Mouse (Mus musculus) adrenal gland, postnatal 25 days (tissue): ENCODE measurements around the gene Nrm. TPM values are rescaled to one million over a fixed set of nuclear protein-coding genes. Genes with fewer than 3 reads are reported as not detected.
"Not testable (repeated sequence)": the region's sequence is repeated elsewhere in the genome, so short reads cannot be mapped to it uniquely, and the experiment has no call there.

Source experiments
- DNase-seq: peaks from one replicate; pipeline ENCODE4 v3.0.0; 2021; ENCODE audit warnings: mixed read lengths
- total RNA-seq: library from RNA; stranded (reverse); gene quantifications from 2 replicates; pipeline ENCODE4 v1.2.3, GENCODE M21; 2021

The Nrm gene
- total RNA-seq, 1 experiment from 2014 or later = 9.8 TPM

DNA sequence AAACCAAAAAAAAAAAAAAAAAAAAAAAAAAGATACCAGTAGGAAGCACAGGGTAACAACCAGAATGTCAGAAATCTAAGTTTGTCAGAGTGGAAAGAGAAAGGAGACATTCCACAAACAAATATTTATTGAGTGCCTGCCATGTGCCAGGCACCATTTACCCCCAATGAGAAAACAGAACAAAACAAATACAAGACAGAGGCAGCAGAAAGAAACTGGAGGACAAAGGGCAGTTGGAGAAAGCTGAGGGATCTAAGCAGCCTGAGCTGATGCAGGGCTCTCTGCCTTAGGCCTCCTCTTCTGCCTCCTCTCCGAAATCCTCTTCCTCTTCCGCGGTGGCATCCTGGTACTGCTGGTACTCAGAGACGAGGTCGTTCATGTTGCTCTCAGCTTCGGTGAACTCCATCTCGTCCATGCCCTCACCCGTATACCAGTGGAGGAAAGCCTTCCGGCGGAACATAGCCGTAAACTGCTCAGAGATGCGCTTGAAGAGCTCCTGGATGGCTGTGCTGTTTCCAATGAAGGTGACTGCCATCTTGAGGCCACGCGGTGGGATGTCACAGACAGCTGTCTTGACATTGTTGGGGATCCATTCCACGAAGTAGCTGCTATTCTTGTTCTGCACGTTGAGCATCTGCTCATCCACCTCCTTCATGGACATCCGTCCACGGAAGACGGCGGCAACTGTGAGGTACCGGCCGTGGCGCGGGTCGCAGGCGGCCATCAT lies 26.3 kb upstream of the Nrm start:
- DNase-seq = no peak

GRCm38 (mm10) chr17:35835424-35836140 lies 25.5 kb upstream of the Nrm start:
- no peak for DNase-seq

GRCm38 (mm10) chr17:35836178-35836965 lies 24.7 kb upstream of the Nrm start:
- peak; percentile 71 for DNase-seq

- DNase-seq = peak; percentile 87
Measured at GRCm38 (mm10) chr17:35836991-35837422, 24.1 kb upstream of the Nrm start.

DNA sequence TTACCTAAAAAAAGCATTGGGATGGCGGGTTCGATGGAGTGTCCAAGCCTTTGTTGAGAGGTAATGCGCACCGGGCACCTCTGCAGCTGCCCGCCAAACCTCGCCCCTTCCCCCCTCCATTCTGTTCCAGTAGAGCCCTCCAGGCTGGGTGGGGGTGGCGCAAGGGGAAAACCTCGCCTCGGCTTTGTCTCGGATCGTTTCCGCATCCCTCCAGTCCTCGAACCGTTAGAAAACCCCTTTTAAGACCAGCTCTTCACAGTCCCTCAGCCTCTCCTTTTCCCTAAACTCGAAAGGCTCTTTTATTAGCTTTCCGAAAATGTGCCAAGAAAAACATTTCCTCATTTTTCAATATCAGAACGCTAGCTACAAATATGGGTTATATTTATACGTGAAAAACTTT lies 23.6 kb upstream of the Nrm start:
- DNase-seq = peak; percentile 59

- peak; percentile 96 for DNase-seq
Measured at GRCm38 (mm10) chr17:35838122-35838544, 23.0 kb upstream of the Nrm start, which contains the start of gene Tubb5. TSS of gene Tubb5 (minus strand) at chr17:35838306.

DNA sequence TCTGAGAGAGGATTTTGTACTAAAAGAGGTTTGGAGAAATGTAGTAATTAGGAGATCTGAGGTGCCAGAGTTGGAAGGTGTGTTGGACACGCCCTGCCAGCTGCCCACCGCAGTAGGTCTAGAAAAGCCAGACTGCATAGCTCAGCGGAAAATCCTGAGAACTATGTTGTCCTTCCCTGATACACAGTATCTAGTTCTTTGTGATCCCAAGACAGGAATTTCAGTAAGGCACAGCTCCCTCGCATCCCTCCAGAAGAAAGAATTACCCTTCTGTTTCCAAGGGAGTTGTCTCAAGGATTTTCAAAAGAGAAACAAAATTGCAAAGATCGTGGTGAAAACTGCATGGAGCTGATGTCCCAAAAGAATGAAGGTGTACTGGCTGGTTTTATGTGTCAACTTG lies 22.5 kb upstream of the Nrm start:
- no peak for DNase-seq

GRCm38 (mm10) chr17:35839002-35839401 lies 22.1 kb upstream of the Nrm start:
- not testable (repeated sequence) for DNase-seq

- no peak for DNase-seq
Measured at GRCm38 (mm10) chr17:35840561-35840960, 20.6 kb upstream of the Nrm start.

GRCm38 (mm10) chr17:35841076-35841950 lies 19.8 kb upstream of the Nrm start, which contains the start of gene Mdc1:
TSS of gene Mdc1 (plus strand) at chr17:35841515.
- DNase-seq = peak; percentile 96

DNA sequence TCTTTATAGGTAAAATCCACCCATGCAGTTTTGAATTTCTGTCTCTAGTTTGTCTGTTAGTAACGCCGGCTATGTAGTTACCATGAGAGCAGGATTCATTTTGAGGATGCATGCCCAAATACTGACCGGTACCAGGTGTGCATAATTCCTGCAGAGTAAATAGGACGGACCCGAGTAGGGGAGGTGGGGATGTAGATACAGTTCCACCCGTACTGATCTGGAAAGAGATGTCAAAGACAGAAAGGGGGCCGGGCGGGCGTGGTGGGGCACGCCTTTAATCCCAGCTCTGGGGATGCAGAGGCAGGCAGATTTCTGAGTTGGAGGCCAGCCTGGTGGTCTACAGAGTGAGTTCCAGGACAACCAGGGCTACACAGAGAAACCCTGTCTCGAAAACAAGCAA lies 19.1 kb upstream of the Nrm start:
- no peak for DNase-seq

GRCm38 (mm10) chr17:35843514-35843913 lies 17.6 kb upstream of the Nrm start:
- no peak for DNase-seq

DNA sequence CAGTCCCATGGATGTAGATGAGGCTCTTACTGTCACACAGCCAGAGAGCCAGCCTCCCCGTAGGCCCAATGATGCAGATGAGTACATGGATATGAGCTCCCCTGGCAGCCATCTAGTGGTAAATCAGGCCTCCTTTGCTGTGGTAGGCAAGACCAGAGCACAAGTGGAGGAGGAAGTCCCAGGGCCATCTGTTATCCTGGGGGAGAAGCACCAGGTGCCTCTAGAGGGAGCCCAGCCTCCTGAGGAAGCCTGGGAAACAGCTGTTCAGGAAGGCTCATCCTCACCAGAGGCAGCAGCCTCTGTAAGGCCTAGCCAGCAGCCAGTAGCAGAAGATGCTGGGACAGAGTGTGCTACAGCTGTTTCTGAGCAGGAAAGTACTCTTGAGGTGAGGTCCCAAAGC lies 13.0 kb upstream of the Nrm start:
- DNase-seq = no peak

DNA sequence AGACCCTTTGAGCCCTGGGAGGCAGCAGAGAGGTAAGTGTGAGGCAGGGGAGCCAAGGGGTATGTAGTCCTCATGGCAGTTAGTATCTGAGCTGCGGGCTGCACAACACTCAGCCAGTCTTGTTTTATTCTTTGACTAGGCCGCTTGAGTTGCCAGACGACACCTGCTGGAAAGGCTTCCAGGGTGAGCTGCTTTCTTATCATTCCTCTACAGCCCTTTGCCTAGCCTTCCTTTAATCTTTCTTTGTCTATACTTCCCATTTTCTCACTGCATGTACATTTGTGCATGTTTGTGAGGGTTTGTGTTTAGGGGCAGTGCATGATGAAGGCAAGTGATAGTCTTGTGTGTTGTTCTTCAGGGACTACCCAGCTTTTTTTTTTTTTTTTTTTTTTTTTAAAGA lies 10.1 kb upstream of the Nrm start:
- DNase-seq = no peak

DNA sequence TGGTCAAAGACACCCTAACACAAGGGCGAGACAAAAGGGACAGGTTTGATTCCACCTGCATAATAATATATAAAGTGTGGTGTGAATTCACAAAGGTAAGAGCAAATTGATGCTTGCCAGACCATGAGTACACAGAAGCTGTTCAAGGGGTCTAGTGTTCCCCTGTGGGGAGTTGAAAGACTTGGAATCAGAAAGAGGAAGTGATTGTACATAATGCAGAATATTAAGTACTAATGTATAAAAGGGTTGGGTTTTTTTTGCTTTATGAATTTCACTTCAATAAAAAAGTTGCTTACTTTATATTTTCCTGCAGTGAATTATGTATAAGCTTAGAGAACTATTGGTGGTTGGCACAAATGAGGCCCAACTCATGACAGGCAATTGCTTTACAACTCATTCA lies 1.7 kb upstream of the Nrm start:
- no peak for DNase-seq

DNA sequence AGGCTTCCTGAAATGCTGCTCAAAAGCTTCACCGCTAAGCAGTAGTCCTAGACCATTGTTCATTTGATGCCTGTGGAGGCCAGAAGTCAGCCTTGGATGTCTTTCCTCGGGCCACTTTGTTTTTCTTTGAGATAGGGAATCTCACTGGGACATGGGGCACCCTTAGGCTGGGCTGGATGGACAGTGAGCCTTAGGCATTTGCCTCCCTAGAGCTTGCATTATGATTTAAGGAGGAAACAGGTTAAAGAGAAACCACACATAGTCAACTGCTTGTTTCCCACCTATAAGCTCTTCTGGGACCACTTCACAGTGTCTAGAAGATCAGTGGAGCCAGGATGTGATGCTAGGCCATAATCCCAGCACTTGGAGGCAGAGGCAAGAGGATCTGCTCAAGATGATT lies 1.3 kb upstream of the Nrm start:
- no peak for DNase-seq

DNA sequence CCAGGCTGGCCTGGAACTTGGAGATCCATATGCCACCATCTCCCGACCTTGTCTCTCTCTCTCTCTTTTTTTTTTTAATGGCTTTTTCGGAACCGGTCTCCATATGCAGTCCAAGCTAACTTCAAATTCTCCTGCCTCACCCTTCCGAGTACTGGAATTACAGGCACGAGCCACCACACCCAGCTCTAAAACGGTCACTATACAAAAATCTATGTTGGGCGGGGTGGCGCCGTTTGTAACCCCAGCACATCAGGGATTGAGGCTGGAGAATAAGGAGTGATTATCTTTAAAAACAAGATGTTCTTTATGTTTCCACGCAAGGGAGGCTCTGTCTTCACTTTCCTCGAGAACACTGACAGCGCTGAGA lies 304 bp upstream of the Nrm start:
- no peak for DNase-seq

DNA sequence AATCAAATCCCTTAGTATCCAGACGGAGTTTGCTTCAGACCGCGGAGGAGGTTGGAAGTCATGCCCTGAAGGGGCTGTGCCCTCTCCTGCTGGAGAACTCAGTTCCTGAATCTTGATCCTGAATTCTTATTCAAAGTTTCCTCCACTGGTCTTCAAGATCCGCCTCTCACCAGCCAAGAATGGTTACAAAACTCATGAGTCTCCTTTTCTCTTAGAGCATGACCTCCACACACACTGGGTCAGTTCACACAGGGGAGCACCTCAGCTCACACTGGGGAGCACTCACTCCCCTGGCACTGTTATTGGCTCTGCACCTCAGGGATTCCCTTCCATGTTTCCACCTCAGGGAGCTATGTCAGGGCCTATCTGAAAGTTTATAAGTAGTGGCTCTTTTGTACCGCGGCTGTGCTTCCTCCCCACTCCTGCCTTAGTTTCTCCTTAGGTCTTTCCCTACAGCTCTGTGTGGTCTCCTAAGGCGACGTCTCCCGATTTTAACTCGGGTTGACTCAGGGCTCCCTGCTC lies 3.8 kb downstream of the Nrm start:
- no peak for DNase-seq

DNA sequence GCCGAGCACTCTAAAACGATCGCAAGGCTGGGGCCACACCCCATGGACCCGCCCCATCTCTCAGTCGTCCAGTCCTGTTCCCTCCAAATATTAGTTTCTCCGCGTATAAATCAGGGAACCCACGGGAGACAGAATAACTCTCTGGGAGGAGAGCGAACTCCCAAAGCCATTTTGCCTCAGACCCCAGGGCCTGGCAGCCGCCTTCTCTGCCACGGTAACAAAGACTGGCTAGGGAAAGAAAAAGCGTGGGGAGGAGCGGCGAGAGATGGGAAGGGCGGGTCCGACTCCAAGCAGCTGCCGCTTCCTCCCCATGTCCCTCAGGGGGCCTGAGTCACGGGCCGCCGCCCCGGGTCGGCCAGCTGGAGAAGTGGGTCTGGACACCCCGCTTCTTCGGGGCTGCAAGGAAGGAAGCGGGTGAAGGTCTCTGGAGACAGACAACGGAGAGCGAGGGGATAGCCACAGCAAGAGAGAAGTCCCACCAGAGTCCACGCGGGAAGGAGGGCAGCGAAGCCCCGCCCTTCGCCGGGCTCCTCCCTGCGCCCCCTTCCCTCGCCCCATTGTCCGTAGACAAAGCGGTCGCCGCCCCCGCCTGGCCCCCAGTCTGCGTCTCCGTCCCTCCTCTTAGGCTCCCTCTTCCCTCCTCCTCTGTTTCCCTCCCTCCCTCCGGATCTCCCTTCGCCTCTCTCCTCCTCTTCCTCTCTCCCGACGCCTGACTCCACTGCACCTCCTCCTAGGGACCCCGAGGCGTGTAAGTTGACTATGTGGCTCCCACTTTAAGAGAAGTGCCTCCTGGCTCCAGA lies 4.6 kb downstream of the Nrm start, which contains the start of gene Ppp1r18:
Ppp1r18 (plus strand) TSS at position 113 of the 800 bp plus-strand sequence.
- DNase-seq = peak; percentile 74

- peak; percentile 77 for DNase-seq
Measured at GRCm38 (mm10) chr17:35866281-35866831, 5.2 kb downstream of the Nrm start.
